Mouse (Mus musculus) hindbrain, embryonic 14.5 days (tissue): ENCODE measurements around the gene Rab24. TPM values are rescaled to one million over a fixed set of nuclear protein-coding genes. Genes with fewer than 3 reads are reported as not detected.
A peak's percentile ranks its signal among the peaks of the same experiment; 100 is the strongest.

Source experiments
- ATAC-seq: fragments of 200-750 bp; cut with Nextera tagmentation; 2 replicates; pipeline ENCODE4 v1.8.0; 2017; ENCODE audit warnings: moderate number of reproducible peaks, mild to moderate bottlenecking, moderate TSS enrichment, moderate library complexity; ENCODE audit not compliant: low FRiP score
- DNase-seq: peaks from one replicate; pipeline ENCODE4 v3.0.0-alpha.2; 2015; ENCODE audit warnings: low spot score
- H3K27ac ChIP-seq: fragments of 300-500 bp; sonication (generic); 2 replicates; pipeline ENCODE4 v1.5.1; 2014; ENCODE audit warnings: mild to moderate bottlenecking, moderate library complexity
- H3K27me3 ChIP-seq: fragments of 300-500 bp; sonication (generic); 2 replicates; pipeline ENCODE4 v1.6.1; 2014; ENCODE audit warnings: mild to moderate bottlenecking, low read length, mixed read lengths; ENCODE audit not compliant: control insufficient read depth, insufficient read depth
- H3K36me3 ChIP-seq: fragments of 300-500 bp; sonication (generic); replicated peaks from 2 replicates; pipeline ENCODE4 v1.6.1; 2014; ENCODE audit not compliant: control insufficient read depth, insufficient read depth
- H3K4me1 ChIP-seq: fragments of 300-500 bp; sonication (generic); replicated peaks from 2 replicates; pipeline ENCODE4 v1.6.1; 2014; ENCODE audit warnings: antibody characterized with exemption, low read length, mixed read lengths; ENCODE audit not compliant: control insufficient read depth, insufficient read depth
- H3K4me2 ChIP-seq: fragments of 300-500 bp; sonication (generic); replicated peaks from 2 replicates; pipeline ENCODE4 v1.6.1; 2014; ENCODE audit warnings: mild to moderate bottlenecking, moderate library complexity
- H3K4me3 ChIP-seq: fragments of 300-500 bp; sonication (generic); replicated peaks from 2 replicates; pipeline ENCODE4 v1.5.1; 2014; ENCODE audit warnings: mild to moderate bottlenecking, low read length
- H3K9ac ChIP-seq: fragments of 300-500 bp; sonication (generic); 2 replicates; pipeline ENCODE4 v1.6.1; 2014
- H3K9me3 ChIP-seq: fragments of 300-500 bp; sonication (generic); 2 replicates; pipeline ENCODE4 v1.6.1; 2016; ENCODE audit warnings: low read length; ENCODE audit not compliant: control insufficient read depth
- WGBS: fragments of 180-500 bp; shearing (Covaris S2); extraction: QIAGEN DNeasy Blood & Tissue Kit; methylation state at CpG from one replicate; pipeline ENCODE4 v1.1.7; 2014; 5-methylcytosine and 5-hydroxymethylcytosine counted together
- polyA plus RNA-seq: library from polyadenylated mRNA; unstranded; fragments of >200 nt; fragmentation: Nextera tagmentation; extraction: Ambion mirVana; gene quantifications from 2 replicates; pipeline ENCODE4 v1.2.1, GENCODE M21; 2014

The Rab24 gene
- polyA plus RNA-seq, 1 experiment from 2014 or later = 95.8 TPM

DNA sequence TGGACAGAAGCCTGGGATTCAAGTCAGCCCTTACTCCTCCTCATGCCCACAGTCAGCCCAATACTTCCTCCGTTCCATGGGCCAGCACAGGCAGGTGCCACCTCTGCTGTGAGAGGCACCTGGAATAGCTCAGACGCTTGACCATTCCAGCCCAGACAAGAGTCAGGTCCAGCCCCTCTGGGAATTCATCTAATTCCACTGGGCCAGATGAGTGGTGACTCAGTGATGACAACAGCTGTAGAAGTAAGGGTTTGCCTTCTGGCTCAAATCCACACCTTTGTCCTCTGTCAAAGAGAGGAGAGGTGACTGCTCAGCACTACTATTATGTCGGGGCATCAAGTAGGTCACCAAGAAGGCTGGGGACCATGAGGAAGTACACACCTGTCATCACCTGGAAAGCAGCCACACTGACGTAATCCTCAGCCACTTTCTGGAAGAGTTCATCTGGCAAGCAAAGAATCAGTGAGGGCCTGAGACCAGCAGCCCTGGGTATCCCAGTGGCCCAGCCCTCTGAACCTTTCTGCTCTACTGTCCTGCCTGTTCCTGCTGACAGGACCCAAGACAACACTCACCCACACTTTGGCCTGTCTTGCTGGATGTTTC is 1.7 kb downstream of the Rab24 start, which contains the start of gene Prelid1:
Gene Prelid1 (plus strand): TSS at position 570 of the 603 bp plus-strand sequence.
- Histone ChIP-seq H3K4me3 (peak within 1 kb of the TSS; percentile 83), H3K9me3 (no peaks in the 10 kb centered on the region), H3K4me1 (peaks cover 26% of the 10 kb centered on the region), H3K27ac (0 out of 2 replicates have a peak within 1 kb of the TSS, but pooled peaks have one; percentile 67), H3K9ac (peak within 1 kb of the TSS; percentile 89), H3K4me2 (peak within 1 kb of the TSS; percentile 93), H3K27me3 (no peaks in the 10 kb centered on the region), H3K36me3 (peaks cover 75% of the 10 kb centered on the region)
- 89% methylated on average over 4 of the region's 4 CpGs for WGBS
- no peak for DNase-seq
- no peak for ATAC-seq

GRCm38 (mm10) chr13:55318351-55318750 is 3.4 kb downstream of the Rab24 start:
- Histone ChIP-seq H3K9ac (no peak overlapping the region), H3K4me1 (peaks cover 19% of the 10 kb centered on the region), H3K27me3 (no peaks in the 10 kb centered on the region), H3K9me3 (no peaks in the 10 kb centered on the region), H3K36me3 (peaks cover 77% of the 10 kb centered on the region), H3K4me2 (no peak overlapping the region), H3K27ac (no peak overlapping the region), H3K4me3 (no peak overlapping the region)
- 80% methylated on average over 3 of the region's 3 CpGs for WGBS
- ATAC-seq (no peak), DNase-seq (no peak)

GRCm38 (mm10) chr13:55314891-55315412 is 6.8 kb downstream of the Rab24 start:
- H3K9ac ChIP-seq = no peak overlapping the region
- H3K4me3 ChIP-seq = no peak overlapping the region
- WGBS = 96% methylated on average over 2 of the region's 2 CpGs
- H3K4me1 ChIP-seq = no peaks in the 10 kb centered on the region
- H3K36me3 ChIP-seq = peaks cover 100% of the 10 kb centered on the region
- DNase-seq (no peak), ATAC-seq (no peak)
- H3K4me2 ChIP-seq = no peak overlapping the region
- H3K27me3 ChIP-seq = no peaks in the 10 kb centered on the region
- H3K9me3 ChIP-seq = no peaks in the 10 kb centered on the region
- no peak overlapping the region for H3K27ac ChIP-seq

GRCm38 (mm10) chr13:55313051-55313450 is 8.7 kb downstream of the Rab24 start:
- Histone ChIP-seq H3K4me1 (no peaks in the 10 kb centered on the region), H3K9ac (no peak overlapping the region), H3K4me2 (no peak overlapping the region), H3K9me3 (no peaks in the 10 kb centered on the region), H3K4me3 (no peak overlapping the region), H3K27ac (no peak overlapping the region), H3K27me3 (no peaks in the 10 kb centered on the region), H3K36me3 (peaks cover 97% of the 10 kb centered on the region)
- 89% methylated on average over 9 of the region's 9 CpGs for WGBS
- ATAC-seq = no peak
- DNase-seq = no peak

DNA sequence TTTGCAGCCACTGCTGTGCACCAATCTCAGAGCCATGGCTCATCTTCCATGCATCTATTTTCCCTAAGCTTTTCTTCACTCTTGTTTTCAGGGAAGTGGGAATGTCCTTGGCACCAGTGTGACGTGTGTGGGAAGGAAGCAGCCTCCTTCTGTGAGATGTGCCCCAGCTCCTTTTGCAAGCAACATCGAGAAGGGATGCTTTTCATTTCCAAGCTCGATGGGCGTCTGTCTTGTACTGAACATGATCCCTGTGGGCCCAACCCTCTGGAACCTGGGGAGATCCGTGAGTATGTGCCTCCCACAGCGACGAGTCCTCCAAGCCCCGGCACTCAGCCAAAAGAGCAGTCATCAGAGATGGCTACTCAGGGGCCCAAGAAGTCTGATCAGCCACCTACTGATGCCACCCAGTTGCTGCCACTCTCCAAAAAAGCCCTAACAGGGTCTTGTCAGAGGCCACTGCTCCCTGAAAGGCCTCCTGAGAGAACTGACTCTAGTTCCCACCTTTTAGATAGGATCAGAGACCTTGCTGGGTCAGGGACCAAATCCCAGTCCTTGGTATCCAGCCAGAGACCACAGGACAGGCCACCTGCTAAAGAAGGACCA is 9.6 kb downstream of the Rab24 start:
- DNase-seq = no peak
- H3K9me3 ChIP-seq = no peaks in the 10 kb centered on the region
- WGBS = 91% methylated on average over 8 of the region's 8 CpGs
- no peak overlapping the region for H3K4me3 ChIP-seq
- H3K4me1 ChIP-seq = no peaks in the 10 kb centered on the region
- no peaks in the 10 kb centered on the region for H3K27me3 ChIP-seq
- peaks cover 97% of the 10 kb centered on the region for H3K36me3 ChIP-seq
- no peak for ATAC-seq
- H3K27ac ChIP-seq = no peak overlapping the region
- no peak overlapping the region for H3K4me2 ChIP-seq
- no peak overlapping the region for H3K9ac ChIP-seq

DNA sequence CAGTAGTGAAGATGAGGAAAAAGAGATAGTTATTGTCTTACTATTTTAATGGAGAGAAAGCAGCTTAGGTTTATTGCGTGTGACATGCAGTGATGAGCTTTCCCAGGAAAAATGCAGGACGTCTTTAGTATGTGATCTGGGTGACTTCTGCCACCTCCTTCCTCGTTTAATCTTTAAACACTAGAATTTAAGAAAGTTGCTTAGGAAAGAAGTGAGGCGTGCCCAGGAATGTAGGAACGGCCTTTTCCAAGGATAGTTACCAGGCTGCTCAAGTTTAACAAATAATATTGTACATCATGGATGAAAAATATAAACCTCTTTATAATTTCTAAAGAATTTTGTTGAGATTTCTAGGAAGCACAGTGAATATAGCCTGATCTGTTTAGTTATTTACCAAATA is 20.8 kb downstream of the Rab24 start:
- no peaks in the 10 kb centered on the region for H3K27me3 ChIP-seq
- no peaks in the 10 kb centered on the region for H3K4me1 ChIP-seq
- H3K27ac ChIP-seq = no peak overlapping the region
- DNase-seq (no peak), ATAC-seq (no peak)
- H3K9me3 ChIP-seq = no peaks in the 10 kb centered on the region
- H3K9ac ChIP-seq = no peak overlapping the region
- H3K36me3 ChIP-seq = peaks cover 96% of the 10 kb centered on the region
- 93% methylated on average over 5 of the region's 5 CpGs for WGBS
- H3K4me3 ChIP-seq = no peak overlapping the region
- no peak overlapping the region for H3K4me2 ChIP-seq

- H3K36me3 ChIP-seq = peaks cover 95% of the 10 kb centered on the region
- H3K9ac ChIP-seq = no peak overlapping the region
- H3K4me3 ChIP-seq = no peak overlapping the region
- no peak overlapping the region for H3K27ac ChIP-seq
- WGBS = 85% methylated on average over 1 of the region's 1 CpGs
- DNase-seq (no peak), ATAC-seq (no peak)
- H3K9me3 ChIP-seq = no peaks in the 10 kb centered on the region
- no peaks in the 10 kb centered on the region for H3K27me3 ChIP-seq
- no peak overlapping the region for H3K4me2 ChIP-seq
- H3K4me1 ChIP-seq = no peaks in the 10 kb centered on the region
Measured at GRCm38 (mm10) chr13:55296760-55297159, 25.0 kb downstream of the Rab24 start.

GRCm38 (mm10) chr13:55288854-55289253 is 32.9 kb downstream of the Rab24 start:
- DNase-seq (no peak), ATAC-seq (no peak)
- Histone ChIP-seq H3K27me3 (no peaks in the 10 kb centered on the region), H3K36me3 (peaks cover 71% of the 10 kb centered on the region), H3K4me2 (no peak overlapping the region), H3K4me3 (no peak overlapping the region), H3K9ac (no peak overlapping the region), H3K27ac (no peak overlapping the region), H3K4me1 (no peaks in the 10 kb centered on the region), H3K9me3 (no peaks in the 10 kb centered on the region)
- 86% methylated on average over 3 of the region's 3 CpGs for WGBS

DNA sequence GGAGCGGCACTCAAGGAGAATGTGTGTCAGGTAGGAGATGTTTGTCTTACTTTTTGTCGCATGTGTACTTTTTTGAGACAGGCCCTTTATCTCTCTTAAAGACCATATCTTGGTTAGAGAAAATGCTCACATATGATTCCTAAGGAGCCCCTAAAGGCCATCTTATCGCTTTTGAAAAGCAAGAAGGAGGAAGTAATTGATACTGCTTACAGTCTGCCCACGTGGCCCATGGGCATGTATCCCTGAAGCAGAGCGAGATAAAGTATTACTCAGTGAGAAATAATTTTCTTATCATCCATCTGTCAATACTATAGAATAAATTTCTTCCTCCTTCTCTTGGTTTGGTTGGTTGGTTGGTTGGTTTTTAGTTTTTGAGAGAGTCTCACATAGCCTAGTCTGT is 44.1 kb downstream of the Rab24 start:
- ATAC-seq (no peak), DNase-seq (no peak)
- Histone ChIP-seq H3K9me3 (no peaks in the 10 kb centered on the region), H3K36me3 (peaks cover 73% of the 10 kb centered on the region), H3K4me2 (no peak overlapping the region), H3K27me3 (no peaks in the 10 kb centered on the region), H3K9ac (no peak overlapping the region), H3K27ac (no peak overlapping the region), H3K4me3 (no peak overlapping the region), H3K4me1 (no peaks in the 10 kb centered on the region)
- 94% methylated on average over 5 of the region's 5 CpGs for WGBS
